In the genomic region with DNA sequence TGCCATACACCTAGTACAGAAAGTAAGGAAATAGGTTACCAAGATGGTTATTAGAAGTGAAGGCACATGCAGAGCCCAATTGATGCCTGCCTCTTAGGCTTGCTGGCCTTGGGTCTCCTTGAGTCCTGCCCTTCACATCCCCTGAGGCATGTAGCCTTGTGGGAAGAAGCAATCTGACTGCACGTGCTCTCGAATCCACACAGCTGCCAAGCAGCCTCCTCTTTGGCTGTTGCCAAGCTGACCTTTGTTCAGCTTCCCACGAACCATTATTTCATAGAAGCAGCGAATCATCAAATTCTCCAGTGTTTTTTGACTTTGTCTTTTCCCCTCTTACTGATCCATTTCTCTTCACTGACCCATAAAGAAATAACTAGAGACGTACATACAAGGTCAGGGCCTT, we compare ENCODE assay signal across 15 mouse cellular contexts.
A peak's percentile ranks its signal among the peaks of the same experiment; 100 is the strongest.
DNase-seq lines count a peak whose midpoint lies in the region; ATAC-seq lines count a peak whose summit lies in the region.
"Had no signal": no experiment of that assay in that cellular context is flagged by ENCODE, and none has a peak within 500 bp of the region (broad histone marks: within the 10 kb centered on the region; RNA-seq: fewer than 3 reads in every experiment).

No protein-coding gene starts in this region.

- no peaks in the 10 kb centered on the region for H3K36me3 ChIP-seq in hindbrain, embryonic 14.5 days (replicated peaks; ENCODE audit: control insufficient read depth, insufficient read depth)
- no peaks in the 10 kb centered on the region for H3K36me3 ChIP-seq in hindbrain, embryonic 11.5 days (ENCODE audit: control insufficient read depth, insufficient read depth, low read length)
- no peaks in the 10 kb centered on the region for H3K36me3 ChIP-seq in lung, embryonic 16.5 days (ENCODE audit: control insufficient read depth, insufficient read depth, low read length)
- H3K36me3 ChIP-seq: embryonic facial prominence, embryonic 13.5 days; forebrain, embryonic 15.5 days; G1E; intestine, embryonic 15.5 days; midbrain, embryonic 12.5 days had no signal

- no peak overlapping the region for H3K27ac ChIP-seq in hindbrain, embryonic 14.5 days
- H3K27ac ChIP-seq in hindbrain, embryonic 11.5 days (ENCODE audit: low read depth, low read length): no peak overlapping the region
- H3K27ac ChIP-seq in lung, embryonic 16.5 days (ENCODE audit: low read length): peak overlapping the region; percentile 75
- H3K27ac ChIP-seq: embryonic facial prominence, embryonic 13.5 days; forebrain, embryonic 15.5 days; intestine, embryonic 15.5 days; liver, embryonic 14.5 days; macrophage; midbrain, embryonic 12.5 days had no signal

- 23% methylated on average over 5 of the region's 5 CpGs for WGBS in hindbrain, embryonic 14.5 days
- 41% methylated on average over 5 of the region's 5 CpGs for WGBS in hindbrain, embryonic 11.5 days
- 37% methylated on average over 5 of the region's 5 CpGs for WGBS in lung, embryonic 16.5 days

- ATAC-seq in hindbrain, embryonic 14.5 days (ENCODE audit: low FRiP score): no peak
- no peak for ATAC-seq in hindbrain, embryonic 11.5 days (ENCODE audit: low FRiP score)
- no peak for ATAC-seq in lung, embryonic 16.5 days (ENCODE audit: low read depth)
- ATAC-seq: forebrain, embryonic 15.5 days; intestine, embryonic 15.5 days had no signal

- H3K27me3 ChIP-seq in hindbrain, embryonic 14.5 days (ENCODE audit: control insufficient read depth, insufficient read depth, low read length): no peaks in the 10 kb centered on the region
- no peaks in the 10 kb centered on the region for H3K27me3 ChIP-seq in hindbrain, embryonic 11.5 days (ENCODE audit: control insufficient read depth, insufficient read depth, low read length)
- no peaks in the 10 kb centered on the region for H3K27me3 ChIP-seq in lung, embryonic 16.5 days (ENCODE audit: control insufficient read depth, insufficient read depth, low read depth, low read length)
- H3K27me3 ChIP-seq: embryonic facial prominence, embryonic 13.5 days; forebrain, embryonic 15.5 days; intestine, embryonic 15.5 days had no signal

- DNase-seq in hindbrain, embryonic 14.5 days (ENCODE audit: low spot score): peak; percentile 29
- DNase-seq in hindbrain, embryonic 11.5 days (ENCODE audit: low spot score): no peak
- DNase-seq in lung, postnatal 4 days: no peak
- peak; percentile 46 for DNase-seq in kidney, postnatal 14 days
- DNase-seq in retina, postnatal 1 day: peak; percentile 54
- no peak for DNase-seq in thymus, postnatal 14 days
- DNase-seq: cerebellum, postnatal 36 days had no signal

- no peaks in the 10 kb centered on the region for H3K4me1 ChIP-seq in hindbrain, embryonic 14.5 days (replicated peaks; ENCODE audit: control insufficient read depth, insufficient read depth, low read length)
- H3K4me1 ChIP-seq in hindbrain, embryonic 11.5 days (replicated peaks; ENCODE audit: control insufficient read depth, insufficient read depth, low read length): no peaks in the 10 kb centered on the region
- peaks cover 5% of the 10 kb centered on the region for H3K4me1 ChIP-seq in lung, embryonic 16.5 days (replicated peaks; ENCODE audit: control insufficient read depth, insufficient read depth, low read length)
- H3K4me1 ChIP-seq: forebrain, embryonic 15.5 days; intestine, embryonic 15.5 days; midbrain, embryonic 12.5 days had no signal

- H3K4me2 ChIP-seq in hindbrain, embryonic 14.5 days (replicated peaks): no peak overlapping the region
- H3K4me2 ChIP-seq in hindbrain, embryonic 11.5 days (replicated peaks; ENCODE audit: low read depth, low read length): no peak overlapping the region
- H3K4me2 ChIP-seq in lung, embryonic 16.5 days (ENCODE audit: low read depth, low read length): no peak overlapping the region
- H3K4me2 ChIP-seq: embryonic facial prominence, embryonic 13.5 days; forebrain, embryonic 15.5 days; intestine, embryonic 15.5 days; midbrain, embryonic 12.5 days had no signal

- H3K4me3 ChIP-seq in hindbrain, embryonic 14.5 days (replicated peaks; ENCODE audit: low read length): no peak overlapping the region
- no peak overlapping the region for H3K4me3 ChIP-seq in hindbrain, embryonic 11.5 days (ENCODE audit: low read depth, low read length)
- H3K4me3 ChIP-seq in lung, embryonic 16.5 days (ENCODE audit: low read length): no peak overlapping the region
- H3K4me3 ChIP-seq: embryonic facial prominence, embryonic 13.5 days; forebrain, embryonic 15.5 days; intestine, embryonic 15.5 days; midbrain, embryonic 12.5 days had no signal

- no peaks in the 10 kb centered on the region for H3K9me3 ChIP-seq in hindbrain, embryonic 14.5 days (ENCODE audit: control insufficient read depth, low read length)
- H3K9me3 ChIP-seq in hindbrain, embryonic 11.5 days (ENCODE audit: control insufficient read depth, low read length): no peaks in the 10 kb centered on the region
- H3K9me3 ChIP-seq in lung, embryonic 16.5 days (ENCODE audit: control insufficient read depth, low read length): no peaks in the 10 kb centered on the region
- H3K9me3 ChIP-seq: embryonic facial prominence, embryonic 13.5 days; forebrain, embryonic 15.5 days; G1E; intestine, embryonic 15.5 days; midbrain, embryonic 12.5 days had no signal

- H3K9ac ChIP-seq in hindbrain, embryonic 14.5 days: no peak overlapping the region
- H3K9ac ChIP-seq in hindbrain, embryonic 11.5 days (ENCODE audit: low read depth, low read length): no peak overlapping the region
- no peak overlapping the region for H3K9ac ChIP-seq in lung, embryonic 16.5 days (ENCODE audit: low read length)
- H3K9ac ChIP-seq: embryonic facial prominence, embryonic 13.5 days; forebrain, embryonic 15.5 days; intestine, embryonic 15.5 days; liver, embryonic 14.5 days; midbrain, embryonic 12.5 days had no signal

Comparison
In these comparisons a context has a peak if more than half of its experiments do, and no peak if none do; other contexts are left out.
1. DNase-seq: peak in hindbrain, embryonic 14.5 days (single experiment), kidney, postnatal 14 days (single experiment) and retina, postnatal 1 day (single experiment); none in hindbrain, embryonic 11.5 days (single experiment), lung, postnatal 4 days (0 of 2) and thymus, postnatal 14 days (single experiment).